Mouse (Mus musculus): ENCODE results near the gene Caly. TPM values are rescaled to one million over a fixed set of nuclear protein-coding genes. Genes with fewer than 3 reads are reported as not detected.

Gene Caly
- total and polyA plus RNA-seq, 2 experiments from 2014 or later = 422 to 486 TPM

GRCm38 (mm10) chr7:140092924-140093528, 10.7 kb upstream of the Caly start, which contains the start of gene Prap1:
Prap1 (plus strand) TSS chr7:140093395.
- H3K9me3 ChIP-seq (ENCODE audit: low read length) = no peaks in the 10 kb centered on the region
- H3K4me3 ChIP-seq (ENCODE audit: low read length) = no peak within 1 kb of the TSS

GRCm38 (mm10) chr7:140090601-140091000, 8.3 kb upstream of the Caly start:
- no peaks in the 10 kb centered on the region for H3K4me1 ChIP-seq (ENCODE audit: insufficient read depth, low read length)
- H3K9ac ChIP-seq (replicated peaks; ENCODE audit: low read length) = no peak overlapping the region
- H3K4me3 ChIP-seq (ENCODE audit: low read length) = no peak overlapping the region
- TF ChIP-seq CTCF (IDR thresholded peaks at IDR 0.05; ENCODE audit: low read depth) = no peak
- H3K27me3 ChIP-seq (ENCODE audit: insufficient read depth, low read length) = no peaks in the 10 kb centered on the region
- H3K27ac ChIP-seq = no peak overlapping the region
- H3K4me2 ChIP-seq (ENCODE audit: low read depth, low read length) = no peak overlapping the region
- DNase-seq (ENCODE audit: low spot score) (no peak), ATAC-seq (no peak)
- no peaks in the 10 kb centered on the region for H3K36me3 ChIP-seq (ENCODE audit: insufficient read depth, low read length)
- WGBS = 78% methylated on average over 10 of the region's 10 CpGs
- no peaks in the 10 kb centered on the region for H3K9me3 ChIP-seq (ENCODE audit: low read length)

More at GRCm38 (mm10) chr7:140092924-140093528, 10.7 kb upstream of the Caly start, which contains the start of gene Prap1:
- no peak for DNase-seq (ENCODE audit: low spot score)
- no peaks in the 10 kb centered on the region for H3K27me3 ChIP-seq (ENCODE audit: insufficient read depth, low read length)
- H3K9ac ChIP-seq (replicated peaks; ENCODE audit: low read length) = no peak within 1 kb of the TSS
- H3K36me3 ChIP-seq (ENCODE audit: insufficient read depth, low read length) = no peaks in the 10 kb centered on the region
- 72% methylated on average over 5 of the region's 5 CpGs for WGBS
- no peak within 1 kb of the TSS for H3K4me2 ChIP-seq (ENCODE audit: low read depth, low read length)
- H3K4me1 ChIP-seq (ENCODE audit: insufficient read depth, low read length) = no peaks in the 10 kb centered on the region
- ATAC-seq = no peak
- TF ChIP-seq CTCF (IDR thresholded peaks at IDR 0.05; ENCODE audit: low read depth) = no peak
- H3K27ac ChIP-seq = no peak within 1 kb of the TSS

- ATAC-seq = peak; percentile 62
- 11% methylated on average over 20 of the region's 20 CpGs for WGBS
Measured at GRCm38 (mm10) chr7:140081408-140082241, 723 bp downstream of the Caly start.

GRCm38 (mm10) chr7:140080503-140081156, 1.7 kb downstream of the Caly start:
- Histone ChIP-seq H3K9ac (replicated peaks; ENCODE audit: low read length) (peak overlapping the region; percentile 62), H3K36me3 (ENCODE audit: insufficient read depth, low read length) (no peaks in the 10 kb centered on the region), H3K4me3 (ENCODE audit: low read length) (peak overlapping the region; percentile 46), H3K27ac (peak overlapping the region; percentile 92), H3K9me3 (ENCODE audit: low read length) (no peaks in the 10 kb centered on the region), H3K4me2 (ENCODE audit: low read depth, low read length) (peak overlapping the region; percentile 63), H3K27me3 (ENCODE audit: insufficient read depth, low read length) (no peaks in the 10 kb centered on the region), H3K4me1 (ENCODE audit: insufficient read depth, low read length) (no peaks in the 10 kb centered on the region)
- WGBS = 2% methylated on average over 24 of the region's 24 CpGs
- ATAC-seq (peak; percentile 79), DNase-seq (ENCODE audit: low spot score) (peak; percentile 96)
- TF ChIP-seq CTCF (IDR thresholded peaks at IDR 0.05; ENCODE audit: low read depth) = peak; percentile 55

More at GRCm38 (mm10) chr7:140081408-140082241, 723 bp downstream of the Caly start:
- peak overlapping the region; percentile 92 for H3K27ac ChIP-seq
- peak; percentile 65 for DNase-seq (ENCODE audit: low spot score)
- no peak for TF ChIP-seq CTCF (IDR thresholded peaks at IDR 0.05; ENCODE audit: low read depth)
- H3K36me3 ChIP-seq (ENCODE audit: insufficient read depth, low read length) = no peaks in the 10 kb centered on the region
- H3K9me3 ChIP-seq (ENCODE audit: low read length) = no peaks in the 10 kb centered on the region
- peak overlapping the region; percentile 62 for H3K9ac ChIP-seq (replicated peaks; ENCODE audit: low read length)
- H3K4me2 ChIP-seq (ENCODE audit: low read depth, low read length) = peak overlapping the region; percentile 63
- H3K4me1 ChIP-seq (ENCODE audit: insufficient read depth, low read length) = no peaks in the 10 kb centered on the region
- H3K27me3 ChIP-seq (ENCODE audit: insufficient read depth, low read length) = no peaks in the 10 kb centered on the region
- H3K4me3 ChIP-seq (ENCODE audit: low read length) = peak overlapping the region; percentile 46

- TF ChIP-seq CTCF (IDR thresholded peaks at IDR 0.05; ENCODE audit: low read depth) = peak; percentile 86
- 5% methylated on average over 5 of the region's 5 CpGs for WGBS
- Histone ChIP-seq H3K4me1 (ENCODE audit: insufficient read depth, low read length) (no peaks in the 10 kb centered on the region), H3K4me3 (ENCODE audit: low read length) (no peak overlapping the region), H3K4me2 (ENCODE audit: low read depth, low read length) (no peak overlapping the region), H3K9ac (replicated peaks; ENCODE audit: low read length) (no peak overlapping the region), H3K27me3 (ENCODE audit: insufficient read depth, low read length) (no peaks in the 10 kb centered on the region), H3K27ac (no peak overlapping the region), H3K9me3 (ENCODE audit: low read length) (no peaks in the 10 kb centered on the region), H3K36me3 (ENCODE audit: insufficient read depth, low read length) (no peaks in the 10 kb centered on the region)
- DNase-seq (ENCODE audit: low spot score) = peak; percentile 90
- no peak for ATAC-seq
Measured at GRCm38 (mm10) chr7:140078711-140079110, 3.6 kb downstream of the Caly start.

- Histone ChIP-seq H3K27me3 (ENCODE audit: insufficient read depth, low read length) (no peaks in the 10 kb centered on the region), H3K36me3 (ENCODE audit: insufficient read depth, low read length) (no peaks in the 10 kb centered on the region; the same call in 1 of the 2 replicates), H3K9me3 (ENCODE audit: low read length) (no peaks in the 10 kb centered on the region), H3K9ac (replicated peaks; ENCODE audit: low read length) (no peak overlapping the region), H3K4me3 (ENCODE audit: low read length) (no peak overlapping the region), H3K4me1 (ENCODE audit: insufficient read depth, low read length) (no peaks in the 10 kb centered on the region), H3K4me2 (ENCODE audit: low read depth, low read length) (no peak overlapping the region), H3K27ac (no peak overlapping the region)
- WGBS = 75% methylated on average over 6 of the region's 6 CpGs
- no peak for DNase-seq (ENCODE audit: low spot score)
- no peak for TF ChIP-seq CTCF (IDR thresholded peaks at IDR 0.05; ENCODE audit: low read depth)
- ATAC-seq = no peak
Measured at GRCm38 (mm10) chr7:140077698-140078097, 4.7 kb downstream of the Caly start.

Measured in hindbrain, postnatal 0 days (tissue).